Mouse (Mus musculus): ENCODE measurements at regions not wholly inside any gene's neighbourhood (a gene's known extent, or its start where the extent isn't known, plus 50 kb on each side); places are given as distances from the start of the nearest gene placed in this dataset.

GRCm38 (mm10) chr2:45185621-45185999 lies 68.4 kb upstream of the Zeb2 start:
- TF ChIP-seq POLR2A (IDR thresholded peaks at IDR 0.05; ENCODE audit: borderline replicate concordance, extremely low read depth, low read depth, low read length), result no peak
- no peak for TF ChIP-seq CTCF (IDR thresholded peaks at IDR 0.05; ENCODE audit: insufficient read depth, low read length)

Data from lung, adult 2 months (tissue).